Mouse (Mus musculus) v-Abl transformed pro-B cells (cell line): ENCODE results near the gene Lpar3.

Experiments used
- in situ Hi-C, 2 experiments: fragments of 400-800 bp; cut with MboI; formaldehyde crosslinking; loops; one replicate each; pipeline ENCODE4 v1.15.1; 2025; ENCODE audit not compliant: unreplicated experiment in 2 of 2

Lpar3 gene

DNA sequence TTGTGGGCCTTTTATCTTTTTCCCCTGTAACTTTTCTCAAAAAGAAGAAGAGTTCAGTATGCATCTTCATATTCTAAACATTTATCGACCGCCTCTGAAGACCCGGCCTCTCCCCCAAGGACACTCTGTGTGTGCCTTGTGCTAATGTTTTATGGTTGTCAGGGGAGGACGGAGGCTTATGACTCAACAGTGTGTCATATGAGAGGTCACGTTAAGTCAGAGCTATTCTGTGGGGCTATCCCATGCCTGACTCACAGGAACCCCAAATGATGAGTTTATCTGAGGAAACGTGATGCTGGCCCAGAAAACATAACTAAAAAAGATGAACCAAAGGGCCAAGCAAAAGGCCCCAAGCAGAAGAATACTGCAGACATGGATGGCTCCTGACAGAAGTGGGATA is 31.0 kb downstream of the Lpar3 start:
- in situ Hi-C loops, result no loop called here

DNA sequence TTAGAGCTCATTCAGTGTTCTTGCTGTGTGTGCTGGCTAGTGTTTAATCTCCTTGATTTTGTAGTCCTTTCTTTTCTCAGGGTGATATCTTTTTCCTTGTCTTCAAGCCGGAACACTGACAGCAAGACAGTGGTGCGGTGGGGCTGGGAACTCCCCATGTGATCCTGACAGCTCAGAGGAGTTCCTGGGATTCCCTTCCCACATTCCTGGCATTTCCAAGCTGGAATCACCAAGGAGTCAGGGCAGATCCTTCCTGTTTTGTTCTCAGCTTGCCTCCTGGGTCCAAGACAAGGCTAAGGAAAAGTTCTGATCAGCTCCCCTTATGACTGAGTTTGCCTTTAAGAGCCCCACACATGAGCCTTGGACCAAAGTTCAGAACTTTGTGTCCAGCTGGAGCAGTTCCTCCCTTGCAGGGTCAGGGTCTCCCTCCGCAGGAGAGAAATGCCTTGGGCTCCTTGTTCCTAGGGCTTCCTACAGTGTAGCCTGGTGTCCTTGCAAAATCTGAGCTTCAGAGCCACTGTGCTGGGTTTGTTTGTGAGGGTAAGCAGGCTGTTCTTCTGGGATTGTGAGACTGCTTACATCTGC is 33.1 kb downstream of the Lpar3 start:
- in situ Hi-C loops, result no loop called here

DNA sequence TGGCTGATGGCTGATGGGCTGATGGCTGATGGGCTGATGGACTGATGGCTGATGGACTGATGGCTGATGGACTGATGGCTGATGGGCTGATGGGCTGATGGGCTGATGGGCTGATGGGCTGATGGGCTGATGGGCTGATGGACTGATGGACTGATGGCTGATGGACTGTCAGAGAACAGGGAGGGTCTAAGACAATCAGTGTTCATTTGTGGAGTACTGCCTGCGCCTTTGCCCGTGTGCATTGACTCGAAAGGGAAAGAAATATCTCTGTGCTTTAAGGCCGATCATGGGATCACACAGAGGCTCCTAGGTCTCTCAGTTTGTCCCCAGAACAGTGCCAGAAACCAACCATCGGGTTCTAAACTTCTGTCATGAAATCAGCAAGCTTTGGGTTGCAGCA is 34.4 kb downstream of the Lpar3 start:
- in situ Hi-C loops, result no loop called here

DNA sequence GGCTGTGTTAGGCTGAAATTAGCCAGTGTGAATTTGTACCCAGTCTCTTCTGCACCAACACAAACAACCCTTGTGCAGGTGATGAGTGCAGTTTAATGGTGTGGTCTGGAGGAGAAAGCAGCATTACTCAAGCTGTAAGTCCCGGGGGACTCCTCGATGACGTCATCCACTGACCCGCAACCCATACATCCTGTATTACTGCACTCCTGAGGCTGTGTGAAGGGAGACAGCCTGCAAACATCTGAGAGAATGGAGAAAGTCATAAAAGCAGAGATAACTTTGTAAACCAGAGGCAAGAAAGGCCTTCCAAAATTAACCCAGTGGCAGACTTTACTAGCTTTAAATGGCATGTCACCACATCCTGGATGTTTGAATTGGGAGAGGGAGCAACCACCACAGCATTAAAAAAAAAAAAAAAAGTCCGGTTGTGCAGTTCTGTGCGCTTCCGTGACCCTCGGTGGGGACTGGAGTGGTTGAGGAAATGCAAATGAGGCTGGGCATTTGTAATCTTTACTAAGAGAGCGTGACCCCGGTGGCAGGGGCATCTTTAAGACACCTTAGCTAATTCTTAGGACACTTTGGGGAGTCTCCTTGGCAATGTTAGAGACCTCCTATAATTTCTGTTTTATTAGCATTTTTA is 36.8 kb downstream of the Lpar3 start:
- in situ Hi-C loops, result no loop called here

DNA sequence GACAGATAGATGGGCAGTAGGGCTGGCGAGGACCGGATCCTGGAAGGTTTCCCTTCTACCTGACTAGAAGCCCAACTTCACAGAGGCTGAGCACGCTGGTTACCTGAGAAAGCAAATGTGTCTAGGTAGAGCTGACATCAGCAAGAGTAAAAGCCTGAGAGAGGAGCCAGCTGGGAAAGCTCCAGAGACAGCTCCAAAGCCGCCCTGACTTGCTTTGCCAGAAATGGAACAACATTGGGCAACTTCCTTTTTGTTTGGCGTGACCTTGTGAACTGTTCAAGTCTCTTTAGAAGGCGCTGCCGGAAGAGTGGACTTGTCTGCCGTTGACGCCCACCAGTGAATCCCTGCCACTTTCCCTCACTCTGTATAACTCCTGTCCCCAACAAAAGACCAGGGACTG is 39.4 kb downstream of the Lpar3 start:
- in situ Hi-C loops, result loop anchor here in 1 of 2 experiments (10.0 kb wide), 1 partner anchor 195 kb away; no protein-coding TSS in a partner anchor

DNA sequence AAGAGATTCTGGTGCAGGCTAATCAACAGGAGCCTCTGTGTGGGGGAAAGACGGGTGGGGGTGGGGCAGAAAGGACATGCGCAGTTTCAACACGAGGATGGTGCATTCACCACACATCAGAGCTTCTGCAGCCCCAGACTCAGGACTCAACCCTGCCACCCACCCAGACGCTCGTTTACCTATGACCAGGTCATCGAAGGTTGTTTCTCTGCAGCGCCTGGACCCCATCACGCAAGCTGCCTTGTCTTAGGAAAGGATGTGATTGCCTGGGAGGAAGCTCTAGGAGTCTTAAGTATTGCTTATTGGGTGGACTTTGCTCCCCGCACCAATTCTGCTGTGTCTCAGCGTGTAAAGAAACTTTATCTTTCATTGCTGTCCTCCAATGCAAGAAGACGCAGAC is 40.1 kb downstream of the Lpar3 start:
- in situ Hi-C loops, result loop anchor here in 1 of 2 experiments (10.0 kb wide), 1 partner anchor 196 kb away; no protein-coding TSS in a partner anchor

DNA sequence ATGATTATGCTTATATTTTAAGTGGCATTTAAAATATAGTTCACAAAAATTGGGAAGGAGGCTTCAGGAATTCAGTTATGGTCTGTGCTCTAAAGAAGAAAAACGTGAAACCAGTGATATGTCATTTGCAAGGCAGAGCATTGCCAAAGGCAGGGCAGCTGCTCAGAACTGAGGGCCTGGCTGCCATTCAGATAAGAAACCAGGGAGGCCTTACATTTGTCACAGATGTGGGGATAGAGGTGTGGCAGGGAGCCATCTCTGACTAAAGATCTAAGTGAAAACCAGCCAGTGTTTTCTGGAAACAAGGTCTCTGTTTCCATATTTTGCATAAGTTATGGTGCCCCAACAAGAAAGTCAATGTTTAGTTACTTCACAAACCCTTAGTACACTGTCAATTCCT is 41.8 kb downstream of the Lpar3 start:
- in situ Hi-C loops, result loop anchor here in 1 of 2 experiments (10.0 kb wide), 1 partner anchor 198 kb away; no protein-coding TSS in a partner anchor

DNA sequence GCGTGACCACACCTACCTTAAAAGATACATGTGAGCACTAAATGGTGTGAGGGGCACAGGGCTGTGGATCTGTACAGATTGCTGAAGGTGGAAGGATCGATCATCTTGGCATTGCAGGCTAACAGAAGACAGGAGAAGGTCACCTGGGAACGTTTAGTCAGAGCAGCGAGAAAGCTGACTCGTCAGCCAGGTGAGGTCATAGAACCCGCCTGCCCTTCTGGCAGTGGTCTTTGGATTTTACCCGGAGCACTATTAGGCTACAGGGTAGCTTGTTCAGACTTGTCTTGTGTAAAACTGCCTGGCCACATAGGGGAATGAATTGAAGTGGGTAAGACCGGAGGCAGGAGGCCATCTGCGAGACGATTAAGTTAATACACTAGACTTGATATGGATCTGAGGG is 43.4 kb downstream of the Lpar3 start:
- in situ Hi-C loops, result loop anchor here in 1 of 2 experiments (10.0 kb wide), 1 partner anchor 199 kb away; no protein-coding TSS in a partner anchor

DNA sequence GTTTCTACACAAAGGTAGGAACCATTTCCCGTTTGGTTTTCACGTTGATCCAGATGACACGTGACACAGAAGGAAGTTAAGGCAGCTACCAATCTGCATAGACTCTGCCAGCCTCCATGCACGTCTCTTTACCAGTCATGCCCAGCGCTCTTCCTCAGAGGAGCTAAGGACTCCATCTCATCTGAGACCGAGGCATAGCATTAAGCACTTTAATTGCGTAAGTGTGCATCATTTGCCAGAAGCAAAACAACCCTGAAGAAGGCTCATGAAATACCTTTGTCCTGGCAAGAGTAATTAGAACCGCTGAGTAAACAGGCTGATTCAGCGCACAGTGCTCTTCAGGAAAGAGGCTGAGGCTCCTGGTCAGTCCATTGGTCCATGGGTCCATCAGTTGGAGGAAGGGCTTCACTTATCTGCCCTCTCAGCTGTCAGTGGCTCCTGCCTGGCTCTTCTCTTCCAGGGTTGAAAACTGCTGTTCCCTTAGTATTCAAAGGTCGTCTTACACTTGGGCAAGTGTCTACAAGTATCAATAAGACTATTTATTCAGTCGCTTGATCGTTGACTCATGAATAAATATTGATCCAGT is 44.9 kb downstream of the Lpar3 start:
- in situ Hi-C loops, result loop anchor here in 1 of 2 experiments (10.0 kb wide), 1 partner anchor 201 kb away; no protein-coding TSS in a partner anchor

DNA sequence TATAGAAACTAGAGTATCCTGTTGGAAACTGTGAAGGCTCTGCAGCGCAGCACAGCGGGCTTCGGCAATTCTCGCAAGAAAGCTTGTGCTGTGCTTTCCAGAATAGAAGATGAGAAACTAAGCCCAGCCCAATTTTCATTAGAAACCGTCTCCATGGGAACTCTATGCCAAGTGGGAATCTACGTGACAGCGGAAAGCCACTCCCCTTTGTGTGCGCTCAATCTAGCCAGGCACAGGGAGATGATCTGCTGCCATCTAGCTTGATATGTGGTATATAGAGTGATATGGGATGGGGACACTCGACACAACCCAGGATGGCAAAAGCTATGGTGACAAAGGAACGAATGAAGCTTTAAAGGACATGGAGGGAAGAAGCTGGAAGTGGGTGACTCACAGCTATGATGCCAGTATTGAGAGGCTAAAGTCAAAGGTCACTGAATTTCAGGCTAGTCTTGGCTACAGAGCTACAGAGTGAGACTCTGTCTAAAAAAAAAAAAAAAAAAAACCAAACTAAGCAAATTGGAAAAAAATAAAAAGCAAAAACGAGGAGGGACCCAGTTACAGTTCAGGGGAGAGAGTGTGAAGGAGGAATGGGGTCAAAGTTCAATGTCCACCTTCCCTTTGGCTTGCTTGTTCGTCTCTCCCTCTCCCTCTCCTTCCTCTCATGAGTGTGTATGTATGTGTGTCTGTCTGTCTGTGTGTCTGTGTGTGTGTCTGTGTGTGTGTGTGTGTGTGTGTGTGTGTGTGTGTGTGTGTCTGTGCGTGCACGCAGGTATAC is 47.5 kb downstream of the Lpar3 start:
- in situ Hi-C loops, result loop anchor here in 1 of 2 experiments (10.0 kb wide), 1 partner anchor 203 kb away; no protein-coding TSS in a partner anchor

DNA sequence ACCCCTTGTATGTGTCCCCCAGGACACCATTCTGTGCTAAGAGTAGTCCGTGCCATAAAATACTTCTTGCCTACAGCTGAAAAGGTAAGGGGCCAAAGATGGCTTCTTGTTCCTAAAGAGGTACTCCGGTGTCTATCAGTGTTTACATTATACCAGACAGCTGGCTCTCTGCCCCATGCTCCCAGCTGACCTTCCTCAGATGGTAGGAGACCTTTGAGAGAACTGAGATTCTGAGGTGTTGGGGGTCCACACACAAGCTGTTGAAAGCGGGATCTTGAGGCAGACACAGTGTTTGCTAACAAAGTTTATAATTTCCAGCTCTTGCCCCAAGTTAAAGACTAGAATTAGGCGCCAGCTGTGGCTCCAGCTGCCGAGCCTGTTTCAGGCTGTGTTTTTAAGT is 53.7 kb downstream of the Lpar3 start:
- in situ Hi-C loops, result loop anchor here (10.0 kb wide), 3 partner anchors 220 to 350 kb away; partner anchors contain the start of gene Bcl10 (in 1 of the 2)

DNA sequence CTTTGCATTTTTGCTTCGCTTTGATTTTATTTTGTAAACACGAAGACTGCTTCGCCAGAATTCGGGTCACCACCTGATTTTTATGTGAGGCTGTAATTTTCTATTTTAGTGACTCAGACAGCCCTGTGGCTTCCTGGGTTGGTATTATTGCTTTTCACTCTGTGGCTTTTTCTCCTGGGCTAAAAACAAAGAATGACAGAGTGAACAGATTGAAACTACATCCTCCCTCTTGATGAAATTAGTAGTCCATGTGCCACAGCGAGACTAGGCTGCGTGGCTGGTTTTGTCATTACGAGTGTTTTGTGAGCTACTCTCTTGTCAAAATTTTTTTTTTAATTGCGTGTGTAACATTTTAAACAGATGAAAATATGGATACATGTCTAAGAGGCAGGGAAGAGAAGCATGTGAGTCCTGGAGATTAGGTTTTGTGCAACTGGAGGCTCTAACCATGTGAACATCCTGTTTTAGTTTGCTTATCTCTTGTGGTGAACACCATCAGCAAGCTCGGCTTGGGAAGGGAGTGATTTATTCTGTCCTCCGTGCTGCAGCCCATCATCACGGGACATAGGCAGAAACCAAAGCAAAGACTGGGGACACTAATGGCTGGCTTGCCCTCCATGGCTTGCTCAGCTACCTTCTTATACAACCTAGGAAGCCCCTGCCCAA is 54.7 kb downstream of the Lpar3 start:
- in situ Hi-C loops, result loop anchor here (10.0 kb wide), 3 partner anchors 221 to 351 kb away; partner anchors contain the start of gene Bcl10 (in 1 of the 2)

DNA sequence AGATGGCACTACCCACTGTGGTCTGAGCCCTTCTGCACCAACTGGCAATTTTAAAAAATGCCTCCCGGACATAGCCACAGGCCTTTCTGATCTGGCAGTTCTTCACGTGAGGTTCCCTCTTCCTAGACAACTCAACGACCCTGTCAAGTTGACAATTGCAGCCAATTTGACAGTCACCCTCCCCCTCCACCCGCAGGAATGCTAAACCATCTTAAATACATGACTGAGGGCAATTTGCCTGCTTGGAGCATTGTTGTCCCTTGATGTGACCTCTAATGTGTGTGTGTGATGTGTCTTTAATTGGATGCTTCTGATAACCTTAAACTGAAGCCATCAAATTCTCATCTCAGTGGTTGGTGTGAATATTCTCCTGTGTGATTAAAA is 55.3 kb downstream of the Lpar3 start:
- in situ Hi-C loops, result loop anchor here (10.0 kb wide), 3 partner anchors 221 to 351 kb away; partner anchors contain the start of gene Bcl10 (in 1 of the 2)

DNA sequence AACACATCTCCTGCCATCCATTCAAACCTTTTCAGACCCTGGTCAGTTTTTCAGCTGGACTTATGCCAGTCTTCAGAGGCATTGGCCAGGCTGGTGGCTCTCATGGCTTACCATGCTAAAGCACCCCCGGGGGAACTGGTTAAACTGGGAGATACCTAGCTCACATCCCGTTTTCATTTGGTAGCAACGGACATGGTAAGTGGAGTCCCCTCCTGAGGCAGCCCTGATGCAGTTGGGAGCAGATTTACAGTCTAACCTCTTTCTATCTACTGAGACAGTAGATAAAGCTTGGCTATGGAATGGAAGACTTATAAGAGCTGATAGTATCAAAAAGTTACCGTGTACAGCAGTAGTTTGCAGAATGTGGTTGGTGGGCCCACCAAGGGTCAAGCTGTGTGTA is 56.2 kb downstream of the Lpar3 start:
- in situ Hi-C loops, result loop anchor here (10.0 kb wide), 3 partner anchors 222 to 352 kb away; partner anchors contain the start of gene Bcl10 (in 1 of the 2)

DNA sequence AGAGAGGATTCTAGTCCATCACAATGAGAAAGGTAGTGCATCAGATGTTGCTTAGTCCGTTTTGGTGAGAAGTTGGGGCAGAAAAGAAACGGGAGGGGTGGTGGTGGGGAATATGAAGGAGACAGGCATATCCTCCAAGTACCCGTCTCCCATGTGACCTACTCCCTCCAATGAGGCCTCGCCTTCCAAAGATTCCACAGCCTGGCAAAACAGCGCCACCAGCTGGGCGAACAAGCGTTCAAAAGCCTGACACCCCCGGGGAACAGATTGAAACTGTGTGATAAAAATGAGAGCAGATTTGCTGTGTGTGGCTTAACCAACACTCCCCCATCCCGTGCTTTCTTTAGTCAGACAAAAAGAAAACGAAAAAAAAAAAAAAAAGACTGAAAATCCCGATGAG is 56.7 kb downstream of the Lpar3 start:
- in situ Hi-C loops, result loop anchor here (10.0 kb wide), 3 partner anchors 223 to 353 kb away; partner anchors contain the start of gene Bcl10 (in 1 of the 2)

DNA sequence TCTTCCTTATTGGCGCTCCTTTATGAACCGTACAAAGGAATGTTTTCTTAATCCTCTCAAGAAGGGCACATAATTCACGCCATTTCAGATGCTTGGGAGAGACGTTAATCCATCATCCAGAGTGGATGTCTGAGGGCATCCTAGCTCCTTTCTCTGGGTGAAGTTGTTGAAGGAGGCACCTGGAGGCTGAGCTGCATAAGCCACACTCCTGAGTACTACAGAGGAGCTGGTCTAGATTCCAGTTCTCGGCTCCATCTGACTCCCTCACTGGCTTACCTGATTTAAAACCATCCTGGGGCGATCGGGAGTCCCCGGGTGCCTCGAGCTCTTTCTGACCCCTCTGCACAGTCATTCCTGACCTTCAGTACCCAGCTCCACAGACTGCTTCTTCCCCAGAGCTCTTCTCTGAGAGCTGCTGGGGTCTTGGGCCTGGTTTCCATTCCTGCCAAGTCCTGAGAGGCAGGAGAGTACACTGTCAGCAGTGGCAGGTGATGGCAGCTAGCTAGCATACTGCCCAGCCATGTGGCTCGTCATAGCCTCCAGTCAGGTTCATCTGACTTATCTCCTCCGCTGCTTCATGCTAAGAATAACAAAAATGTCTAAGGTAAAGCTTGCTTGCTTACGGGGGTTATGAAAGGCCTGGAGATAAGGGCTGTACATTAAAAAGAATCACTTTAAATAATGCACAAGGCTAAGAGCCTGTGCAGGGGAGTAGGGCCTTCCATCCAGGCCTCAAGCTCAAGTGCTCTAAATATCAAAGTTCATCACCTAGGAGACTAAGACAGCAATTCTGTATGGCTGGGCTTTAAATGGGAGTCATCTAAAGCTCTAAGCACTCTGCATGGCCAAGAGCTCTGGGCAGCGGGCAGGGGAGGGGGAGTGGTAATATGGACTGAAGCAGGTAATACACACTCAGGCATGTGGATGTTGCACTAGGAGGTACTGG is 57.7 kb downstream of the Lpar3 start:
- in situ Hi-C loops, result loop anchor here (10.0 kb wide), 3 partner anchors 224 to 354 kb away; partner anchors contain the start of gene Bcl10 (in 1 of the 2)

DNA sequence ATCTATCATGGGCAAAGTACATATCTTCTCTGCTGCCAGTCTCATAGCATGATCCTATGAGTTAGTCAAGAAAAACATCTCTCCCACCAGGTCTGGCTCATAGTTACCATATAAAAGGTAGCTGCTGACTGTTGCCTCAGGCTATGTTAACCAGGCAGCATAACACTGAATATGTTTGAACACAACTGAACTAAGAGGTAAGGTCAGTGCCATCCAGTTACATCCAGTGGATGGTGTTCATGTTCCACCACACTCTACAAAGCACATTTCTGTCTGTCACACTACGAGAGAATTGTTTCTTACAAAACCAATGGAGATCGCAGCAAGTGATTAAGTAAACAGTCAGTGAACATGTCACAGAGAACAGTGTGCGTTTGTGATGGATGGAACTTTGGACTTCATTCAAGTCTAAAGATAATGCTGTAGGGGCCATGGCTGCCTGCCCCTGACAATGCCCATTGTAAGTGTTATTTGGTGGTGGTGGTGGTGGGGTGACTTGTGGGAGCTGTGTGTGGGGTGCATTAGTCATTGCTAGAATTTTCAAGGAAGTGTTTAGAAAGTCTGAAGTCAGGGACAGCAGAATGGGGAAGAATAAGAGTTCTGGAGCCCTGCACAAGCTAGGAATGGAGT is 63.1 kb downstream of the Lpar3 start:
- in situ Hi-C loops, result loop anchor here (5.0 kb wide), 1 partner anchor 102 kb away; no protein-coding TSS in a partner anchor

DNA sequence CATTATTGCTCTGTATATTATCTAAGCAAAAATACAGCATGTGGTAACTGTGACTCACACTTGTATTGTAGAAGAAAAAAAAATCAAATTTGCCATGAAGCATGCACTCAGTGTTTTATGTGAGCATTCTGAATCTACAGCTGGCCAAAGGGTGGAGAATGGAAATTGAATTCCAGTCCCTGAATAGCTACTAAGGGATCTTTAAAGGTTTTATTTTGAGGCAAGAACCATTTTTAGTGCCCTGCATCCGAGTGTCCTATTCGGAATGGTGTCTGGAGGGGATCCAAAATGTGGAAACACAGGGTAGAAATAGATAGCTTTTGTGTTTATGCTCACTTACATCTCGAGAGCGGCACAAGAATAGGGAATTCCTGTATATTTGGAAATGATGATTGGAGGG is 65.4 kb downstream of the Lpar3 start:
- in situ Hi-C loops, result no loop called here
